Mouse (Mus musculus) hindbrain, postnatal 0 days (tissue): Measurements from ENCODE around the gene Hykk. TPM values are rescaled to one million over a fixed set of nuclear protein-coding genes. Genes with fewer than 3 reads are reported as not detected.

Experiments used
- ATAC-seq: fragments of 200-750 bp; cut with Nextera tagmentation; 2 replicates; pipeline ENCODE4 v1.8.0; 2017; ENCODE audit warnings: mild to moderate bottlenecking, moderate TSS enrichment, moderate library complexity
- DNase-seq: peaks from one replicate; pipeline ENCODE4 v3.0.0-alpha.2; 2015; ENCODE audit warnings: low spot score
- H3K27ac ChIP-seq: fragments of 300-500 bp; sonication (generic); 2 replicates; pipeline ENCODE4 v1.5.1; 2014; ENCODE audit warnings: mild to moderate bottlenecking
- H3K27me3 ChIP-seq: fragments of 300-500 bp; sonication (generic); 2 replicates; pipeline ENCODE4 v1.6.1; 2014; ENCODE audit warnings: low read length, mixed read lengths; ENCODE audit not compliant: insufficient read depth
- H3K36me3 ChIP-seq: fragments of 300-500 bp; sonication (generic); 2 replicates; pipeline ENCODE4 v1.6.1; 2014; ENCODE audit warnings: low read length, mixed read lengths; ENCODE audit not compliant: insufficient read depth
- H3K4me1 ChIP-seq: fragments of 300-500 bp; sonication (generic); 2 replicates; pipeline ENCODE4 v1.6.1; 2014; ENCODE audit warnings: antibody characterized with exemption, low read length, mixed read lengths; ENCODE audit not compliant: insufficient read depth
- H3K4me2 ChIP-seq: fragments of 300-500 bp; sonication (generic); 2 replicates; pipeline ENCODE4 v1.6.1; 2014; ENCODE audit warnings: low read depth, mild to moderate bottlenecking, low read length, moderate library complexity, mixed read lengths
- H3K4me3 ChIP-seq: fragments of 300-500 bp; sonication (generic); 2 replicates; pipeline ENCODE4 v1.5.1; 2014; ENCODE audit warnings: low read length
- H3K9ac ChIP-seq: fragments of 300-500 bp; sonication (generic); replicated peaks from 2 replicates; pipeline ENCODE4 v1.6.1; 2014; ENCODE audit warnings: mild to moderate bottlenecking, low read length, moderate library complexity, mixed read lengths
- H3K9me3 ChIP-seq: fragments of 300-500 bp; sonication (generic); 2 replicates; pipeline ENCODE4 v1.6.1; 2016; ENCODE audit warnings: low read length, mixed read lengths
- CTCF ChIP-seq: IDR thresholded peaks from 2 replicates; pipeline ENCODE4 v1.5.1; 2016; ENCODE audit warnings: antibody characterized with exemption, control low read depth, low read depth
- WGBS: fragments of 180-500 bp; shearing (Covaris S2); extraction: QIAGEN DNeasy Blood & Tissue Kit; methylation state at CpG from one replicate; pipeline ENCODE4 v1.1.7; 2014; 5-methylcytosine and 5-hydroxymethylcytosine counted together
- polyA plus RNA-seq: library from polyadenylated mRNA; unstranded; fragments of >200 nt; fragmentation: Nextera tagmentation; extraction: Ambion mirVana; gene quantifications from 2 replicates; pipeline ENCODE4 v1.2.1, GENCODE M21; 2015
- total RNA-seq: library from RNA; depleted of rRNA; stranded (reverse); fragments of >200 nt; gene quantifications from 2 replicates; pipeline ENCODE4 v1.2.3, GENCODE M21; 2014

Gene Hykk
- total and polyA plus RNA-seq, 2 experiments from 2014 or later = 1.6 to 2.0 TPM

DNA sequence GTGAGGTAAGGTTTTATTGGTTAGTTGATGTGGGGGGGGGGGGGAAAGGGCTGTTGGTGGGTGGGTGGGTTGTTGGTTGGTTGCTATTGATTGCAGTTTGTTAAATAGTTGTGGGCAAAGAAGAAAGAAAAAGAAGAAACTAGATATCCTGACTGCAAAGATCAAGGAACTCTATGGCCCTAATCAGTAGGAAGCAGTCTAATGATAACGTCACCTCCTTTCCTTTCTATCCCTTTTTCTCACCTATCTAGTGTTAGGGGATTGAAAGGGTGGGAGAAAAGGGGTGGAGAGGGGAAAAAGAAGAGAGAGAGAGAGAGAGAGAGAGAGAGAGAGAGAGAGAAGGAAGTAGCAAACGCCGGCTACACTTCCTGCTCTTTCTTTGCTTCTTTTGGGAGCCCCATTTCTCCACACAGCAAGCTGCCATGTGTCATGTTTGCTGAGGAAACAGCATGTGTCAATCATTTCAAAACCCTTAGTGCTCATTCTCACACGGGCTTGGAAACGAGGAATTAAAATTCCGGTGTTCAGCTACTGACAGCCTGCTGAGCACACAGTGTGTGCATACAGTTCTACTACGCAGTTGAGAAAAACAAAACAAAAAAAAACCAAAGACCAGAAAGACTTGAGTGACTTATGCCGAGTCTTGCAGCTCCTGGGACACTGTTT, 53.0 kb downstream of the Hykk start:
- TF ChIP-seq CTCF = no peak
- Histone ChIP-seq H3K27ac (no peak overlapping the region), H3K9ac (no peak overlapping the region), H3K27me3 (no peaks in the 10 kb centered on the region), H3K4me1 (no peaks in the 10 kb centered on the region), H3K36me3 (no peaks in the 10 kb centered on the region), H3K4me3 (no peak overlapping the region), H3K9me3 (no peaks in the 10 kb centered on the region), H3K4me2 (no peak overlapping the region)
- WGBS = 45% methylated on average over 8 of the region's 8 CpGs
- ATAC-seq (no peak), DNase-seq (no peak)

DNA sequence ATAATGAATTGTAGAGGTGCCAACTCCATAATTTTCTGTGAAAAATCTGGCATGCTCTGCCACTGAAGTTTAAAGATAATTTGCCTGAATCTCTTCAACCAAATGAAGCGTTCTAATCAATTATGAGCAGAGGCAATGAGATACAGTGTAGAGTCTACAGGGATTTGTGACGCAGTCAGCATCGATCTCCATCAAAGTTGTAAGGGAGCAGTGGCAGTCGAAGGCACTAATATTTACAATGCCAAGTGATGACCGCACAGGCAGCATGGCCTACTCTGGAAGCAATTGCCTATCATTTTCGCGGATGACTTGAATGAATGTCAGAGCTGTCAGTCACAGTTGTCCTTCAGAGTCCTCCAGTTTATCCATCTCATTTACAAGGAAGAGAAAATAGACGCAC, 63.6 kb downstream of the Hykk start, which contains the start of gene Chrna5:
Chrna5 (plus strand) TSS at position 207 of the 400 bp plus-strand sequence.
- Histone ChIP-seq H3K4me2 (peak within 1 kb of the TSS; percentile 88), H3K4me3 (peak within 1 kb of the TSS; percentile 61), H3K36me3 (no peaks in the 10 kb centered on the region), H3K9me3 (no peaks in the 10 kb centered on the region), H3K27me3 (no peaks in the 10 kb centered on the region; the same call in 1 of the 2 replicates), H3K9ac (peak within 1 kb of the TSS; percentile 61), H3K4me1 (no peaks in the 10 kb centered on the region), H3K27ac (no peak within 1 kb of the TSS)
- 0 out of 2 replicates have a peak, but pooled peaks have one; percentile 44 for ATAC-seq
- DNase-seq = peak; percentile 48
- no peak for TF ChIP-seq CTCF
- WGBS = 34% methylated on average over 8 of the region's 8 CpGs

- peak; percentile 87 for ATAC-seq
- H3K9me3 ChIP-seq = no peaks in the 10 kb centered on the region
- H3K27ac ChIP-seq = no peak overlapping the region
- under 1% methylated on average over 82 of the region's 85 CpGs for WGBS
- peak overlapping the region; percentile 61 for H3K4me3 ChIP-seq
- H3K36me3 ChIP-seq = no peaks in the 10 kb centered on the region
- H3K9ac ChIP-seq = peak overlapping the region; percentile 61
- no peak for TF ChIP-seq CTCF
- H3K4me2 ChIP-seq = peak overlapping the region; percentile 88
- no peaks in the 10 kb centered on the region; the same call in 1 of the 2 replicates for H3K27me3 ChIP-seq
- H3K4me1 ChIP-seq = no peaks in the 10 kb centered on the region
- peak; percentile 63 for DNase-seq
Measured at GRCm38 (mm10) chr9:54981291-54982191, 64.5 kb downstream of the Hykk start.

- no peak for TF ChIP-seq CTCF
- Histone ChIP-seq H3K36me3 (no peaks in the 10 kb centered on the region), H3K9ac (0 out of 2 replicates have a peak overlapping the region, but pooled peaks have one; percentile 61), H3K4me3 (peak overlapping the region; percentile 61), H3K27me3 (no peaks in the 10 kb centered on the region; the same call in 1 of the 2 replicates), H3K4me1 (no peaks in the 10 kb centered on the region), H3K27ac (no peak overlapping the region), H3K4me2 (peak overlapping the region; percentile 88), H3K9me3 (no peaks in the 10 kb centered on the region)
- ATAC-seq (no peak), DNase-seq (no peak)
- WGBS = 11% methylated on average over 7 of the region's 7 CpGs
Measured at GRCm38 (mm10) chr9:54982401-54982800, 65.3 kb downstream of the Hykk start.

DNA sequence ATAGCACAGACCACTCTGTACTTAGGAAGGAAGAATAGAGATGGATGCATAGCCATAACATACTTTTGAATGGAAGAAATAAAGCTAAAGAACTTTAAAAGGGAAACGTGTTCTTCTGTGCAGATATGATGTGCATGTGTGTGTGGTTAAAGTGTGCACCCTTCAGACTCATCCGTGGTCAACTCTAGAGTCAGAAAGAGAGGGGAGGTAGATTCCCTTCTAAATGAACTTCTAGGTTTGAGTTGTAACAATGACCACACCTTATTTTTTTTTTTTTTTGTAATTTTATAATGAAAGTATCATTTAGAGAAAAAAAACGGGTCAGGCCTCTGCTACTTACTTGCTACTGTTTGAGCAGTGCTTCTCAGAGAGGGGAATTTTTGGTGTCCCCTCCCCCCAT, 73.3 kb downstream of the Hykk start:
- 77% methylated on average over 3 of the region's 3 CpGs for WGBS
- Histone ChIP-seq H3K27ac (no peak overlapping the region), H3K4me1 (no peaks in the 10 kb centered on the region), H3K9me3 (no peaks in the 10 kb centered on the region), H3K4me3 (no peak overlapping the region), H3K27me3 (no peaks in the 10 kb centered on the region), H3K9ac (no peak overlapping the region), H3K36me3 (no peaks in the 10 kb centered on the region), H3K4me2 (no peak overlapping the region)
- ATAC-seq = no peak
- TF ChIP-seq CTCF = no peak
- DNase-seq = no peak

GRCm38 (mm10) chr9:54994381-54994780, 77.3 kb downstream of the Hykk start:
- Histone ChIP-seq H3K27ac (no peak overlapping the region), H3K9ac (no peak overlapping the region), H3K4me3 (no peak overlapping the region), H3K36me3 (no peaks in the 10 kb centered on the region), H3K9me3 (no peaks in the 10 kb centered on the region), H3K27me3 (no peaks in the 10 kb centered on the region), H3K4me1 (no peaks in the 10 kb centered on the region), H3K4me2 (no peak overlapping the region)
- 41% methylated on average over 3 of the region's 3 CpGs for WGBS
- ATAC-seq = no peak
- no peak for TF ChIP-seq CTCF
- DNase-seq = no peak
